Mouse (Mus musculus): Measurements from ENCODE around the gene Arih2. TPM values are rescaled to one million over a fixed set of nuclear protein-coding genes. Genes with fewer than 3 reads are reported as not detected.
A peak's percentile ranks its signal among the peaks of the same experiment; 100 is the strongest.
"Not testable (repeated sequence)": the region's sequence is repeated elsewhere in the genome, so short reads cannot be mapped to it uniquely, and the experiment has no call there.

Arih2 gene
- polyA plus RNA-seq, 1 experiment from 2014 or later = 46.6 TPM

- ATAC-seq (ENCODE audit: borderline replicate concordance, extremely low read depth, low FRiP score, low TSS enrichment) = no peak
- Histone ChIP-seq H3K4me3 (no peak overlapping the region), H3K9ac (no peak overlapping the region), H3K27me3 (no peaks in the 10 kb centered on the region), H3K4me2 (no peak overlapping the region), H3K4me1 (peaks cover 28% of the 10 kb centered on the region), H3K9me3 (no peaks in the 10 kb centered on the region), H3K27ac (no peak overlapping the region), H3K36me3 (no peaks in the 10 kb centered on the region; the same call in 1 of the 2 replicates)
- WGBS = 66% methylated on average over 6 of the region's 6 CpGs
These were observed 38.0 kb upstream of the Arih2 start for GRCm38 (mm10) chr9:108687181-108687580.

GRCm38 (mm10) chr9:108686475-108686887 lies 37.3 kb upstream of the Arih2 start:
- Histone ChIP-seq H3K9me3 (no peaks in the 10 kb centered on the region), H3K36me3 (no peaks in the 10 kb centered on the region; the same call in 1 of the 2 replicates), H3K4me1 (peaks cover 24% of the 10 kb centered on the region), H3K27me3 (no peaks in the 10 kb centered on the region), H3K27ac (peak overlapping the region; percentile 77), H3K9ac (no peak overlapping the region), H3K4me2 (no peak overlapping the region), H3K4me3 (no peak overlapping the region)
- WGBS = 32% methylated on average over 4 of the region's 4 CpGs
- peak; percentile 37; the same call in 1 of the 2 replicates for ATAC-seq (ENCODE audit: borderline replicate concordance, extremely low read depth, low FRiP score, low TSS enrichment)

GRCm38 (mm10) chr9:108680026-108680425 lies 30.8 kb upstream of the Arih2 start:
- Histone ChIP-seq H3K4me2 (no peak overlapping the region), H3K9me3 (no peaks in the 10 kb centered on the region), H3K36me3 (peaks cover 13% of the 10 kb centered on the region; the same call in 1 of the 2 replicates), H3K27ac (no peak overlapping the region), H3K4me3 (no peak overlapping the region), H3K4me1 (no peaks in the 10 kb centered on the region), H3K27me3 (no peaks in the 10 kb centered on the region), H3K9ac (no peak overlapping the region)
- ATAC-seq (ENCODE audit: borderline replicate concordance, extremely low read depth, low FRiP score, low TSS enrichment) = no peak
- WGBS = 90% methylated on average over 15 of the region's 15 CpGs

GRCm38 (mm10) chr9:108673151-108673550 lies 24.0 kb upstream of the Arih2 start:
- Histone ChIP-seq H3K27ac (no peak overlapping the region), H3K27me3 (no peaks in the 10 kb centered on the region), H3K4me3 (no peak overlapping the region), H3K9me3 (no peaks in the 10 kb centered on the region), H3K36me3 (peaks cover 13% of the 10 kb centered on the region), H3K9ac (no peak overlapping the region), H3K4me2 (no peak overlapping the region), H3K4me1 (no peaks in the 10 kb centered on the region)
- WGBS = 40% methylated on average over 2 of the region's 2 CpGs
- ATAC-seq (ENCODE audit: borderline replicate concordance, extremely low read depth, low FRiP score, low TSS enrichment) = no peak

- H3K9me3 ChIP-seq = no peaks in the 10 kb centered on the region
- H3K4me3 ChIP-seq = no peak overlapping the region
- no peak overlapping the region for H3K27ac ChIP-seq
- H3K4me2 ChIP-seq = no peak overlapping the region
- H3K4me1 ChIP-seq = no peaks in the 10 kb centered on the region
- H3K36me3 ChIP-seq = peaks cover 11% of the 10 kb centered on the region
- WGBS = 53% methylated on average over 8 of the region's 8 CpGs
- no peaks in the 10 kb centered on the region for H3K27me3 ChIP-seq
- H3K9ac ChIP-seq = no peak overlapping the region
- no peak for ATAC-seq (ENCODE audit: borderline replicate concordance, extremely low read depth, low FRiP score, low TSS enrichment)
These were observed 20.7 kb upstream of the Arih2 start for GRCm38 (mm10) chr9:108669875-108670274.

GRCm38 (mm10) chr9:108662660-108663059 lies 13.5 kb upstream of the Arih2 start:
- no peak for ATAC-seq (ENCODE audit: borderline replicate concordance, extremely low read depth, low FRiP score, low TSS enrichment)
- Histone ChIP-seq H3K9me3 (no peaks in the 10 kb centered on the region), H3K27ac (no peak overlapping the region), H3K27me3 (no peaks in the 10 kb centered on the region), H3K9ac (peak overlapping the region; percentile 50), H3K36me3 (no peaks in the 10 kb centered on the region), H3K4me1 (peaks cover 15% of the 10 kb centered on the region), H3K4me2 (peak overlapping the region; percentile 74), H3K4me3 (peak overlapping the region; percentile 75)
- WGBS = 25% methylated on average over 6 of the region's 6 CpGs

GRCm38 (mm10) chr9:108661677-108662612 lies 12.8 kb upstream of the Arih2 start, which contains the start of gene Slc25a20:
Slc25a20 (plus strand) TSS chr9:108662088.
- Histone ChIP-seq H3K9me3 (no peaks in the 10 kb centered on the region), H3K4me3 (peak within 1 kb of the TSS; percentile 75), H3K27me3 (no peaks in the 10 kb centered on the region), H3K27ac (no peak within 1 kb of the TSS), H3K4me1 (peaks cover 15% of the 10 kb centered on the region), H3K4me2 (peak within 1 kb of the TSS; percentile 74), H3K9ac (peak within 1 kb of the TSS; percentile 50), H3K36me3 (no peaks in the 10 kb centered on the region)
- WGBS = 2% methylated on average over 36 of the region's 37 CpGs
- ATAC-seq (ENCODE audit: borderline replicate concordance, extremely low read depth, low FRiP score, low TSS enrichment) = peak; percentile 95

GRCm38 (mm10) chr9:108655865-108656264 lies 6.7 kb upstream of the Arih2 start:
- 69% methylated on average over 7 of the region's 7 CpGs for WGBS
- H3K27me3 ChIP-seq; H3K4me3 ChIP-seq; ATAC-seq (ENCODE audit: borderline replicate concordance, extremely low read depth, low FRiP score, low TSS enrichment); H3K27ac ChIP-seq; H3K4me1 ChIP-seq; H3K4me2 ChIP-seq; H3K9me3 ChIP-seq; H3K9ac ChIP-seq; H3K36me3 ChIP-seq: not testable (repeated sequence)

- ATAC-seq (ENCODE audit: borderline replicate concordance, extremely low read depth, low FRiP score, low TSS enrichment) = no peak
- Histone ChIP-seq H3K9ac (no peak overlapping the region), H3K4me1 (peaks cover 3% of the 10 kb centered on the region), H3K9me3 (no peaks in the 10 kb centered on the region), H3K4me3 (no peak overlapping the region), H3K36me3 (no peaks in the 10 kb centered on the region), H3K27me3 (no peaks in the 10 kb centered on the region), H3K4me2 (no peak overlapping the region), H3K27ac (no peak overlapping the region)
- WGBS = 73% methylated on average over 10 of the region's 10 CpGs
These were observed 5.6 kb upstream of the Arih2 start for GRCm38 (mm10) chr9:108654566-108655464.

GRCm38 (mm10) chr9:108649561-108650440 lies 615 bp upstream of the Arih2 start:
- H3K9ac ChIP-seq = peak overlapping the region; percentile 83
- H3K4me3 ChIP-seq = peak overlapping the region; percentile 96

GRCm38 (mm10) chr9:108648166-108648565 lies 1.0 kb downstream of the Arih2 start:
- no peaks in the 10 kb centered on the region for H3K9me3 ChIP-seq
- H3K27ac ChIP-seq = peak overlapping the region; percentile 95; the same call in 1 of the 2 replicates
- peak overlapping the region; percentile 83 for H3K9ac ChIP-seq
- WGBS = 18% methylated on average over 10 of the region's 10 CpGs
- peak overlapping the region; percentile 96 for H3K4me3 ChIP-seq
- H3K36me3 ChIP-seq = no peaks in the 10 kb centered on the region
- peak overlapping the region; percentile 63 for H3K4me2 ChIP-seq
- H3K27me3 ChIP-seq = no peaks in the 10 kb centered on the region
- peaks cover 10% of the 10 kb centered on the region for H3K4me1 ChIP-seq
- no peak for ATAC-seq (ENCODE audit: borderline replicate concordance, extremely low read depth, low FRiP score, low TSS enrichment)

More at GRCm38 (mm10) chr9:108649561-108650440, 615 bp upstream of the Arih2 start:
- ATAC-seq (ENCODE audit: borderline replicate concordance, extremely low read depth, low FRiP score, low TSS enrichment) = peak; percentile 36; the same call in 1 of the 2 replicates
- 20% methylated on average over 29 of the region's 29 CpGs for WGBS
- peak overlapping the region; percentile 63 for H3K4me2 ChIP-seq
- peaks cover 10% of the 10 kb centered on the region for H3K4me1 ChIP-seq
- H3K36me3 ChIP-seq = no peaks in the 10 kb centered on the region
- H3K27ac ChIP-seq = peak overlapping the region; percentile 95
- no peaks in the 10 kb centered on the region for H3K27me3 ChIP-seq
- no peaks in the 10 kb centered on the region for H3K9me3 ChIP-seq
